Mouse (Mus musculus) monocyte, adult 2 months (primary cell): ENCODE results near the gene Gm49601.

Source experiments
- DNase-seq, 2 experiments: peaks; one replicate each; pipeline ENCODE4 v3.0.0; 2022; ENCODE audit warnings: low spot score in 2 of 2, low read depth in 1 of 2

The Gm49601 gene

GRCm38 (mm10) chr16:18630291-18630690, 4.1 kb upstream of the Gm49601 start:
- DNase-seq = no peak

GRCm38 (mm10) chr16:18629390-18630231, 3.4 kb upstream of the Gm49601 start, which contains the start of gene Sept5:
Gene Sept5, minus strand, starts transcription at chr16:18629954.
- no peak for DNase-seq

GRCm38 (mm10) chr16:18628948-18629340, 2.7 kb upstream of the Gm49601 start:
- no peak for DNase-seq

DNA sequence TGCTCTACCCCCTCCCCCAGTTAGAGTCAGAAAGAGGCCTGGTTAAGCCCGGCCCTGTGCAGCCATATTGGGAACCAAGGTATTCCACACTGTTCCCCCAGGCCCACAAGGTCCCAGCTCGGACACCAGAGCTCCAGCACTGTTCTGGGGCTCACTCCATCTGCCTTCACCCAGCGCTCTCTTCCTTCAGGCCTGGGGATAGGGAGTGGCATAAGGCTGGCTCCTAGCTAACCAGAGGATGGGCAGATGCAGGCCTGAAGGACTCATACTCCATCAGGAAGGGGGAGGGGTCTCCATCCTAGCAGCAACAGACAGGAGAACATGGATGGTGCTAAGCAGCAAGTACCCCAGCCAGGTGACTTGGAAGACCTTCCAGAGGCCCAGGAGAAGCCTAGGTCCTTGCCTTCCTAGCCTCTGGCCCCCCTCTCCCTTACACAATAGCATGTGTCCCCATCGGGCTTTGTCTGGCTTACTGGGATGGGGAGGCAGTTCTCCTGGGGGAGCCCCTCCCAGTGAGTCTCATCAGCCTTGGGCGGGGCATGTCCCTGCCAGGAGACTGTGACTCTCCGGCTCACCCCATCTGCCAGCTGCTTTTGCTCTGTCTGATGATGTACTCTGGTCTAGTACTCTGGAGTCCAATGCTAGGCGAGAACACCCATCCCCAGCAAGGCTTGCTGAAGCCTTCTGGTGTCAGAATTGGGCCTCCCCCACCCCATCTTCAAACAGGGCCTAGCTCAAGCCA, 2.1 kb upstream of the Gm49601 start:
- DNase-seq = no peak

- DNase-seq = no peak
Observed at GRCm38 (mm10) chr16:18627163-18627562, 936 bp upstream of the Gm49601 start.

GRCm38 (mm10) chr16:18625791-18626311, 376 bp downstream of the Gm49601 start:
- DNase-seq = no peak

- DNase-seq = no peak
Observed at GRCm38 (mm10) chr16:18625097-18625496, 1.1 kb downstream of the Gm49601 start.

- DNase-seq = no peak
Observed at GRCm38 (mm10) chr16:18624641-18625040, 1.6 kb downstream of the Gm49601 start.

DNA sequence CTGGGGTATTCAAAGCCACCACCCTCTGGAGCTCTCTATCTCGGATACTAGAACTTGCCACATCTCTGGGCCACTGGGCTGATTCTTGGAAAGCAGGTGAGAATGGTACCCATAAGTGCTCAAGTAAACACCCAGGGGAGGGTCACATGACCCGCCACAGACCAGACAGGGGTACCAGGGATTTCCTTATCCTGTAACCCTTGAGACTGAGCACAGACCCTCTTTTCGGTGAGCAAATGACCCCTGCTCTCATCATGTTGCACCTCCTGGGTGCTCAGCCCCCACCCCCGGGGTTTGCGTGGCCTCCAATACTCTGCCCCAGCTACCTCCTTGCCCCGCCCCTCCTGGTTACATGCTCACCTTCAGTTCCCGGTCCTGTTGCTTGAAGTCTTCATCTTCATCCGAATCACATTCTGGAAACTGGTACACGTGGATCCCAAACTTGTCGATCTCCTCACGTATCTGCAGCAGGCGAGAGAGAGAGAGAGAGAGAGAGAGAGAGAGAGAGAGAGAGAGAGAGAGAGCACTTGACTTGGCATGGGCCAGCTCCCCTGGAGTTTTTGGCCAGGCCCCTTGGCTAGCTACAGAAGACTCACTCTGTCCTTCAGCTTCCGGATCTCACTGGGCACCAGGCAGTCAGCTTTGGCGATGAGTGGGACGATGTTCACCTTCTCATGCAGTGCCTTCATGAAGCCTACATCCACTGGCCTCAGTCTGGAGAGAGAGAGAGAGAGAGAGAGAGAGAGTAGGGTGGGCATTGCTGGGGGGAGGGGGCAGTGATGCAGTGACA, 2.3 kb downstream of the Gm49601 start:
- DNase-seq = no peak

DNA sequence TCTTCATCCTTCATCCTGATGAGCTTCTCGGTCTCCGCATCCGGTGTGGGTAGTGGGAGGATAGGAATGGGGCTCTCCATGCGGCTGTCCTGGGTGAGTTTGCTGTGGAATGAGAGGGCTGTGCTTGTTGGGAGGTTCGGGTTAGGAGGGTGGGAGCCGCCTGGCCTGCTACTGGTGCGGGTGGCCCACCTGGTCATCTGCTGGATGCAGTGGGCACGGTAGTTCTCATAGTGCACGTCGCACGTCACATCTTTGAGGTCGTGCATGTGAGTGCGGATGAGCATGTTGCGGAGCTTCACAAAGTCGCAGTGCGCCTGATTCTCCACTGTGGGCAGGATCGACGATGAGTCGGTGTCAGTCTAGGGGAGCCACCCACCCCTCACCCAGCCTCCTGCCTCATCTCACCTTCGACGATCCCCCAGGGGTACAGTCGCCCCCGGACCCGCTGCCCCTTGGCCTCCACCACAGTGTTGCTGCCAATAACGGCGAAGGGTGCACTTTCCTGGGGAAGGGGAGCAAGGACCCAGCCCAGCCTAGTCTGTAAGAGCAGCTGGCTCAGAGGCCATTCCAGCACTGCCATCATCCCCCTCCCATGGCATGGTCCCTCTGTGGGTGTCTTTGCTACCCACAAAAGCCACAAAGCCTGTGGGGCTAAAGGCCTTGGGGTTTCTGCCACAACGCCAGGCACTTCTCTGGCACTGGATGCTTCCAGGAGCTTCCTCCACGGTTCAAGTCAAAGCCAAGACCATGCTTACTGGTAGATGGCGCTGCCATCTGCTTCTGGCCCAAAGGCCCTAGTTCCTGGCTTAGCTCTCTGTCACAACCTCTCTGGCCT, 3.1 kb downstream of the Gm49601 start:
- no peak for DNase-seq

DNA sequence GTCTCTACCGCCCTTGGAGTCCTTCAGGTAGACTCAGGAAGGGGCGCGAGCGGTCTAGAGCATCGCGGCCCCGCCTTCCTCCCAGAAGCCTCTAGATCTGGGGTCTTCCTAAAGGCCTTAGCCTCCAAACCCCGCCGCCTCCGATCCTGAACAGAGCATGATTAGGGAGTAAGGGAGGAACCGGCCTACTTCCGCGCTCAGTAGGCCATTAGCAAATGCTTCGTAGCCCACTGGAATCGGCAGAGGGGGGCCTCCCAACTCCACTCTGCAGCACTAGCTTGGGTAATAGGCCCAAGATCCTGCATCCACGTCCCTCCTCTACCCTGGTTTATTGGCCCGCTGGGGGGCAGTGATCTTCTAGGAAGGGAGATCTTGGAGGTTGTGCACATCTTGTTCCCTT, 4.2 kb downstream of the Gm49601 start, which contains the start of gene Gp1bb:
Gp1bb (minus strand) TSS at position 385 of the 400 bp plus-strand sequence.
- DNase-seq = no peak

DNA sequence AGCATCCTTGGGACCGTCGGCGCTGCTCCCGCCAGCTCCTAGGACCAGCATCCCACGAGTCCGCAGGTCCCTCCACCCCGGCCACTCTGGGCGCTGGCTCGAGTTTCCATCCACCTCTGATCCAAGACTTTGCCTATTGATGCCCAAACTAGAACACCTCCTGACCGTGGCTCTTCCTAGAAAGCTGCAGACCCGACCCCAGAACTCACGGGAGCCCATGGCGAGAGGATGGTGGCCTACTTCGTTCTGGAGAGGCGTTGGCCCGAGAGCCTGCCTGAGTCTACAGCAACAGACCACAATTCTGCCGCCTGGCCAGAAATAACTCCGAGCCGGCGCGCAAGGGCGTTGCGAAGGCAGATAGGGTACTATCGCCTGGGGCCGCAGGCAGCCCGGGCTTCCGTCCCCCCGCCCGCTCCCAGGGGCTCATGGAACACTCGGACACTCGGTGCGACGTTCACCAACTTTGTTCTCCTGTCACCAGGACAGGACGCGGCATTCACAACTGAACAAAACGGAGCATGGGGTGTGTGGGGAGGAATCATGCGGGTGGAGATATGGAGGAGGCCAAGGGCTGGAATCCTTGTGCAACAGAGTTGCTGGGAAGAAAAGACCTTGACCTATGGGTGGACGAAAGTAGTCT, 4.7 kb downstream of the Gm49601 start:
- DNase-seq = no peak

- no peak for DNase-seq
Observed at GRCm38 (mm10) chr16:18620601-18621361, 5.4 kb downstream of the Gm49601 start.

GRCm38 (mm10) chr16:18620201-18620600, 6.0 kb downstream of the Gm49601 start:
- DNase-seq = no peak

- DNase-seq = no peak
Observed at GRCm38 (mm10) chr16:18619110-18619509, 7.1 kb downstream of the Gm49601 start.

- no peak for DNase-seq
Observed at GRCm38 (mm10) chr16:18618297-18618696, 7.9 kb downstream of the Gm49601 start.

DNA sequence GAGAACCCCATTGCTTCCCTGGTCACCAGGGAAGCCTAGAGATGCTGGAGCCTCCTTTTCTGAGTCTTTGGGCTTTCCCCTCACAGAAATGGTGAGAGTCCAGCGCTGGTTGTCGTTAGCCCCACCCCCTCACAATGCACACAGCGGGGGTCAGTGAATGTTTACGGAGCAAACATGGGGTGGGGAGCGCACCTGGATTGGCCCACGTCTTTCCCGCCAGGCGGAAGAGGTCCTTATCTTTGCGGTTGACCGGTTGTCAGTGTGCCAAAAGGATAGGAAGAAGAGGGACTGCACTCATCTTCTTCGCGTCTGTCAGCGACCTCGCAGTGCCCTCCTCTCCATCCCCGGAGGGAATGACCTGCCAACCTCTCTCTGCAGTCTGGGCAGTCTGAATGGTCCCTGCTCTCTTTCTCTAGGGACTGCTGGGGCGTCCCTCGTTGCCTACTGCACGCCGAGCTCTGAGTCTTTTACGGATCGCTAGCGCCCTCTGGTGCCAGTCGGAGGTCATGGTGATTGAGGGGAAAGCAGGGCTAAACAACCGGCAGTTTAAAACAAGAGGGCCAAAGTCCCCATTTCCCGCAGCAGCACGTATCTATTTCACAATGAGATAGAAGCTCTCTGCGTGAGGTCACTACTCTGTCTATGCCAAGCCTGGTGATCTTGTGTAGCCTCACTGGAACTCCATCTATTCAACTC, 8.7 kb downstream of the Gm49601 start:
- DNase-seq = peak; percentile 22 to 68

- DNase-seq = no peak
Observed at GRCm38 (mm10) chr16:18613301-18613700, 12.9 kb downstream of the Gm49601 start.
